Mouse (Mus musculus) mesoderm, embryonic 11.5 days (tissue): Measurements from ENCODE around the gene Zcchc7.
"Not testable (repeated sequence)": the region's sequence is repeated elsewhere in the genome, so short reads cannot be mapped to it uniquely, and the experiment has no call there.

Experiments
- DNase-seq: peaks from one replicate; pipeline ENCODE4 v3.0.0-alpha.2; 2012; ENCODE audit warnings: low read depth, low spot score

Zcchc7 gene

DNA sequence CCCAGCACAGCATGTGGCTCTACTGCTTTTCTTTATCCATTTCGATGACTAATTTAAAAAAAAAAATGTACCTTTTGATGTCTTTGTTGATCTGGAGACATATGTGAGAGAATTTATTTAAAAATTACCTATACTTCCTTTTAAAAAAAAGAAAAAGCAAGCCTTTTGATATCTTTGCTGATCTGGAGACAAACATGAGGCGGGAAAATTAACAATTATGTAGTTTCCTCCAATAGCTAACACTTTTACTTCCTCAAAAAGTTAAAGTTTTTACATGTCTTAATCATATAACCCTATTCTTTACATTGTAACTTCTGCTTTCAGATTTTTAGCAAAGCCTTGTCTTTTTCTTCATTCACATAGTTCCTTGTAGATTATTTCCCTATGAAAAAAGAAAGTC, 155.2 kb downstream of the Zcchc7 start:
- no peak for DNase-seq

DNA sequence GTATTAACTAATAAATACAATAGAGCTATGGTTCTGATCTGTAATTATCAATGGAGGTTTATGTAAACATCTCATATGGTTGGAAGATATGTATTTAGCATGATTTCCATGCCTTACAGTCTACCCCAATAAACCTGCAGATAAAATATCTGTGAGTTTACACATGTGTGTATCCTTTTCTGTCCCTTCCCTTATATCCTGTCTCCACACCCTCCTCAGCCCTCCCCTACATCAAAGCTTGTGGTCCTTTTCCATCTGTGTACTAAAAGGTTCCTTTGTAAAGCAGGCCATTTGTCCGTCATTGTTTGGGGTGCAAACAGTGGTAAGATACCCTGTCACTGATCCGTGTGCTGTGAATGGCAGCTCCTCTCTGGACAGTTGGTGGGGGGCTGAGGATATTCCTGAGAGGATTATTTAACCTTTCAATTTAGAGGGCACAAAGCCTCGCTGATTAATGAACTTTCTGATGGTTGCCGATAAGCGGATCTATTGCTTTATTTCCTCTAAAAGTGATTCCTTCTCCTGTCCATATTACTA, 161.7 kb downstream of the Zcchc7 start:
- DNase-seq: no peak

DNA sequence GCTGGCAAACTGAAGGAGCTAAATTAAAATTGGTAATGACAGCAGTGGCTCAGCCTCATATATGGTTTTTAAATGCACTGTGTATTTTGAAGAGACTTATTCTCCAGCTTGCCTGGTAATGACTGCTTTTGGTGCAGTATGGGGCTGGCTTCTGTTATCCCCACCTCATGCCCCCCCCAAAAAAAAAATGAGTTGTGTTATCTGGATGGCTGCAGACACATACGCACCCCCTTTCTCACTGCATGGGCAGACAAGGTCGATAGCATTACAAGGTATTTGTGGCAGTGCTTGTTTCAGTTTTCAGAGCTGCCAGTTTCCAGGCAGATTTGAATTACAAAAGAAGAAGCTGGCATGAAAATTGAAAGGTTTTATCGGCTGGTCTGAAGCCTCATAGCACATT, 162.2 kb downstream of the Zcchc7 start:
- DNase-seq: no peak

DNA sequence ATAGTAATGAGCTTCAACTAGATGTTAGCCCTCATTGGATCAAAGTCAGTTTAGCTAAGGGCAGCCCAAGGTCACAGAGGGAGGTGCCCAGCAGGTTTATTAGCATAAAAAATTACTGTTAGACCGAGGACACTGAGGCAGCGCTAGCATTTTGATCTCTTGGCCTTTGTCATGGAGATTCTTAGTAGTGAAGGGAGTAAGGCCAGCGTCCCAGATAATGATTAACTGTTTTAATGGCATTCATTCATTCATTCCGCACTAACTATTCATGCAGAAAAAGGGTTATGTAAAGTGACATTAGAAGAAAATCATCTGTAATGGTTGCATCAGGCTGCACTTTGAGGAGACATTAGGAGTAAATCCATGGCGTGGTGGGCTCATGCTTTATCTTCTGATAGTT, 165.2 kb downstream of the Zcchc7 start:
- peak; percentile 12 for DNase-seq

DNA sequence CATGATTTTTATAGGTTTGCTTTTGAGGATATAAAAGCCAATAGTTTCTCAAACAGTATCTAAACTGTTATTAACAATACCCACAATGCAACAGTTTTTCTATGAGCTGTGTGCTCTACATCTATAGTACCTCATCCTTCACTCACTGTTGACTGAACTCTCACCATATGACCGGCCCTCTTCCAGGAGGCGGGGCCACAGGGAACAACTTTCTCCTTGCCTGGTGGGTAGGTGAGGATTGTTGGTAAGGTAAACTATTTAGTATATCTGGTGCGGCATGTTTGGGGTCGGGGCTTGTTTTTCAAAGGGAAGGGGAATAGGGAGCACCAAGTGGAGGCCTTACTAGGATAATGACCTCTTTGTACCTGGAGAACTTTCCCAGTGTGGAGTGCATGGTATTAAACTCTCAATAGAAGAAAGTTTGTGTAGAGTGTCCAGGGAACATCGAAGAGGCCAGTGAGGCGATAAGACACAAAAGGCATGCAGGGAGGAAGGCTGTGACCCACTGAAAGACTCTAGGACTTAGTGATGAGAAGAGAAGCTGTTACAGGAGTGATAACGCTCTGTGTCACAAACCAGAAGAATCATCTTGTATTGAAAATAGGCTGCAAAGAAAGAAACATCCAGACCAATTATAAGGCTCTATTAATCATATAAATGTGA, 166.9 kb downstream of the Zcchc7 start:
- no peak for DNase-seq

DNA sequence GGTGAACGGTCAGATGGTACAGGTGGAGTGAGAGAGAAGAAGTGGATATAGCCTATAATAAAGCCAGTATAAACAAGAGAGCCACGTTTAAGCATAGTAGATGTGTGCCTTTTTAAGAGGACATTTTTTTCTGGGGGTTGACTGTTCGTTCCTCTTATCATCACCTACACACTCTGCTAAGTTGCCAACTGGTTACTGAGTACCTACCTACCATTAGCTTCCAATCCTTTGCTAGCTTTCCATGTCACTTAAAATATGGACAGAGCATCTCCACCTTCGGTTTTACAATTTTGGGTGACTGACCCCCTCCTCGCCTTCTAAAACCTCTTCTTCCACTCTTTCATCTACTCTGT, 167.4 kb downstream of the Zcchc7 start:
- DNase-seq: no peak

DNA sequence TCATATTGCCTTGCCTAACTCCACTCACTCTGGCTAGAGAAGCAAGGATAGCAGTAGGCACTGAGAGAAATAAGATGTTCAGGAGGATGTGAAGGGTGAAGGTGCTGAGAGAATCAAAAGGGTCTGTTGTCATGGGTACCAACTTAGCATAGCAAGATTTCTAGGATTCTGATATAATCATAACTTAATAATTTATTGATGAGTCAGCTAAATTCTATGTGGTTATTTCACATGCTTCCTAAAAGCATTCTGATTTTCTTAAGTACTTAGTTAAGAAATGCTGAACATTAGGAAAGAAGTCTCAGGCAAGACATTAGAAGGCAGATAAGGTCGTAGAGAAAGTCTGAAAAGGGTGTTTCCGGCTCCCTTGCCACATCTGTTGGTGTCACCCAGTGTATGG, 172.3 kb downstream of the Zcchc7 start:
- DNase-seq: no peak

DNA sequence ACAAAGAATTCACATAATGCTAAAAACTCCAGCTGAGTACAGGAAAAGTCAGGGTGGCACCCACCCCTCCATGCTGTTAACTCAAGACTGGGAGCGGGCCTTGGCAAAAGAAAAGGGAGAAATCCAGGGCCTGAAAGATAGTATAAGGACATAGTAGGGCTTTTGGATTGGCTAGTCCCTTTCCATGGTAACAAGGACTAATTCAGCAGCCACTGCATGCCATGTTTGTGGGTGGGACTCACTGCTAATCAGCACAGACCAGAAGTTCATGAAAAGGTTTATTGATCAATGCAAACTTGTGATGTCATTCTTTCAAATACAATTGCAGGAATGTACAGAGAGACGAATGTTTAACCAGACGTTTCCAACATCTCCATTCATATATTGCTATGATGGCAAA, 173.1 kb downstream of the Zcchc7 start:
- no peak for DNase-seq

DNA sequence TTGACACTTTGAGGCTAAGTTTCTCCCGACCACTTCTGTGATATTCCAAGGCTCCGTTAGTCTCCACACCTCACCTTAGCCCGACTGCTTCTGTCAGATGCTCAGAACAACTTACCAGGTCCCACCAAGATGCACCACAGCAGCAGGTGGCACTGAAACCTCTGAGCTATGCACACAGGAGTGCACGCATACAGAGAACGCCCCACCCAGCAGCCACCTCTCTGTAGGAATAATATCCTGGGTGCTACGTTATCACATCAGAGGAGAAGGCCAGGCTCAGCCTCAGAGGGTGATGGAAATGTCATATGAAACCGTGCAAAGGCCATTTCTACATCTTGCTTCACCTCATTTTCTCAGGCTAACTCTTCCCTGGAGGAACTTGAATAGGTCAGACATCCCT, 174.7 kb downstream of the Zcchc7 start:
- DNase-seq: no peak

DNA sequence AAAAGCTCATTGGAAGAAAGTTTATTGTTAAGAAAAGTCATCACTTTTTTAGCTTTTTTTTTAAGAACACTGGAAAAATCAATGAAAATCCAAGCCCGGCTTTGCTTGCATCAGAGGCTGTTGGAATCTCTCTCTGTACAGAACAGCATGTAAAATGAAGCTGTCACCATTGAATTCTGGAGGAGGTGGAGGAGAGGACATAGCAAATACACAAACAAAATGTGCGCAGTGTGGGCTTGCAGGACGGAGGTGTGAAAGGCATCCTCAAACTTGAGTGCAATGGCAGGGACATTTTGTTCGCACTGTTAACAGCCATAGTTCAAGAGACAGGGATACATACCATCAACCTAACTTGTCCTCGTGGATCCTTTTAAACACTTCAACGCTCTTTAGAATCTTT, 176.1 kb downstream of the Zcchc7 start:
- DNase-seq: no peak

DNA sequence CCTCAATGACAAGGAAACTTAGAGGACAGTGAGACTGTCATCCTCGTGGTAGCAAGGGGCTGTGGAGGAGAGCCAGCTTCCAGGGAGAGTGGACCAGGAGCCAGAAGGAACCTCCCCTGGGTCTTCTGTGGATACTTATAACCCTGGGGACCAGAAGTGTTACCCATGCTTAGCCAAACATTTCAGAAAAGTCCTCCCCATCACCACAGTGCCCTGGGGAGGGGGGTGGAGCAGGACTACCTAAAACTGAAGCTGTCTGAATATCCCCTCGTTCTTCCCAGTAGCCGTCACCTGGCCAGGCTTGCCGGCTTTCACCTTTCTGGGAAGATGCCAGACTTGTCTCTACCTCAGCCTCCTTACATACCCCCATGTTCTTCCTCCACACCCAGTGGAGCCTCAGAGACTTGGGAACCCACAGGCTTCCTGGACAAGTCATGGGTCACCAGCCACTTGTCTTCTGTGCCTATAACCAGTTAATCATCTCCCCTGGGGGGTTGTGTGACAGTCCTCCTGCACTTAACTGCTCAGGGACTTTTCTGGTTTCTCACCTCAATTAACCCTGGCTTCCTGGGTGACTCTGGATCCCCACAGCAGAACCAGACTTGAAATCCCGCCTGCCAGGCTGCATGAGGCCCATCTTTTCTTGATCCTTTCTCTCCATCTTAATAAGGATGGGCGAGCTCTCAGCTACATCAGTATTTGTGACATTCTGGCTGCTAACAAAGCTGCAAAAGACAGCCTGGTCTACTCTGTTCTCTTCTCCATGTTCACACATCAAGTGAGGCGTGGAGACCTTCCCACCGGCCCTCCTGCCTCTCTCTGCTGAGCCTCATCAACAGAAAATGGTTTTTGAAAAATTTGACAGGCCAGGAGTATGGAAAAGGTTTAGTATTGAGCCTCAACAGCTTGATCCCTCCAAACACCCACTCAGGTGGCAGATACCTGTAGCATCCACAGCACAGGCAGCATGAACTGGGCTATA, 183.0 kb downstream of the Zcchc7 start:
- no peak for DNase-seq

DNA sequence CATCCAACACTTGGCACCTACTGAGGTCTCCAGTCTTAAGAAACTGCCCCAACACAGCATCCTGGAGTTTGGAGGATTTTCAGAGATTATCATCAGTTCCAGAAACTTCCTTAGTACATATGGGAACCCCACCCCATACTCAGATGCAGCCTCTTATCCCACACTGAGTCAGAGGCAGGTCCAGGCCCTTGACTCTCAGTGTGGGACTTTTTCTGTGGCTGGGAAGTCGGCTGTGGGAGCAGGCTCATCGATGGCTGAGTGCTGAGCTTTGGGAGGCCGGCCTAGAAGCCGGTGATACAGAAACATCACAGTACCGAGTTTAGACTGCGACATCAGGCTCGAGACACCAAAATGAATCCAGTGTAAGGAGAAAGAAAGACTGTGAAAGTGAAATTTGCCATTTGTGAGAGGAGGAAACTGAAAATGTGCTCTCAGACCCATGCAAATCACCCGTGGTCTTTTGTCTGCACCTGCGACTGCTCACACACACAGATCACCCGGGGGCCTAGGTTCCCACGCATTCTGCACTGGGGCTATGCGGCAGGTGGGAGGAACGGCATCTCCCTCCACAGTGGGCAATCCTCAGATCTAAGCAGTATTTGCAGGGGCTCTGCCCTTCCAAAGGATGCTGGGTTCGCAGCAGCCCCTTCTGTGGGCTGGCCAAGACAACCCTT, 184.0 kb downstream of the Zcchc7 start:
- no peak for DNase-seq

DNA sequence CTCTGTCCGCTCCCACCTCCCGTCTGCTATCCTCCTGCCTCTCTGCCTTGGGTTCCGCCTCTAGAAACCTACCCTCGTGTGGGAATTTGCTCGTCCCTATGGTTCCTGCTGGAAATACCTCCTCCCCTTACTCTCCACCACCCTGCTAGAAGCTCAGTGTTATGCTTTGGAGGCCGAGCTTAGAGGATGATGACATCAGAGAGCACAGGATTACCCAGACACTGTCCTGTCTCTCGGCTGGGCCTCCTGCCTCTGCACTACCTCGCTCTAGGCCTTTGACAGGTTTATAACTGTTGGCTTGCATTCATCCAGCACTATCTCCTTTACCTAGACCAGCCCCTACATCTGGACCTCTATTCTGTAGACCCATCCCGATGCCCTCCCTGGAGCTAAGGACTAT, 184.6 kb downstream of the Zcchc7 start:
- no peak for DNase-seq

DNA sequence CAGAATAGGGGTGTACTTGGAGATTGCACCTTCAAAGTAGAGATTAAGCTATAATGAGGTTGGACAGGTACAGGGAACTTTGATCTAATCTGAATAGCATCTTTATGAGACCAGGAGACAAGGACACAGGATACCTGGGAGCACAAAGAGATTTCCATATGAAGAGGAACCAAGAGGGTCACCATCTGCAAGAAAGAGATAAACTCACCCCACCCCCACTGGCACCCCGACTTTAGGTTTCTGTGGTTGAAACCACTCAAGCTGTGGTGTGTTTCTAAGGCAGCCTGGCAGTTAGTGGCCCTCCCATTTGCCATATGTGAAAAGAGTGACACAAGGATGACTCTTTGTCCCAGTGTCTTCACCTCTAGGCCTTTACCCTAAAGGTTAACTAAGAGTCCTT, 186.6 kb downstream of the Zcchc7 start:
- no peak for DNase-seq

DNA sequence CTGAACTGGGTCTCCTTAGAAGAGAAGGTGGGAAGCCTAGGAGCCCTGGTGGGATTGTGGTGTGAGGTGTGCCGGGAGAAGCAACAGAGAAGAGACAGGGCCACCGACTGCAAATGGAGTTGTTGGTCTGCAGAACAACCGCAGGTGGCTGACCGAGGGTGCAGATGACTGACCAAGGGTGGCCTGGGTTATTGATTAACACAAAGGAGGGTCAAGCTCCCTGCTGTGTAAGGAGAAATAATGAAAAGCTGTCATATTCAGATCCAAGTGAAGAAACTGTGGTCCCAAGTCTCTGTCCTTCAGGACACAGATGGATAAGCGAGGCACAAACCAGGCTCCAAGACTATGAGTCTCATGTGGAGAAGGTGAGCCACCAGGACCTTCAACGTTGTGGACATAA, 187.8 kb downstream of the Zcchc7 start:
- no peak for DNase-seq

DNA sequence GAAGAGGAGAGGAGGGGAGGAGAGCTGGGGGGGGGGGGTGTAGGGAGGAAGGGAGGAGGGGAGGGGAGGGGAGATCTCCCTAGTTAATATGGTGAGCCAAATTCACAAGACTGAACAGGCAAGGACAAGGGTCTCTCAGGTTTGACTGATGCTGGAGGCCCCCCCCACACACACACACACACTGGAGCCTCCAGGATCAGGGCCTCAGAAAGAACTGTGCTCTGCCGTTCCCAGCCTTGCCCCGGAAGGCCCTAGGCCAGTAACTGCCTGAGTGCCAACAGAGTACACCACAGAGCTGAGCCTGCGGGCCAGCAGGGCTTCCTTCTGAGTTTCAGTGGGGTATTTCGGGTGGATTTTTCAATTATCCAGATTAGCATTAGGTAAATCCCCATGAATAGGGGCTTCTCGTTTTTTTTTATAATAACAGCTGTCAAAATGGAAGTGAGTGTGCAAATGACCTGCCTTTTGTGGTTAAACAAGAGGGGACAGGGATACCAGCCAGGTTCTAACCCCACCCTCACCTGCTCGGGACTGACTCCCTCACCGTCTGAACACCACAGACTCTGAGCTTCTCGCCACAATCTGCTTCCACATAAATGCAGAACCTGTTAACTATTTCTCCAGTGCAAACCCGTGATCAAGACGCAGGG, 188.9 kb downstream of the Zcchc7 start:
- no peak for DNase-seq

DNA sequence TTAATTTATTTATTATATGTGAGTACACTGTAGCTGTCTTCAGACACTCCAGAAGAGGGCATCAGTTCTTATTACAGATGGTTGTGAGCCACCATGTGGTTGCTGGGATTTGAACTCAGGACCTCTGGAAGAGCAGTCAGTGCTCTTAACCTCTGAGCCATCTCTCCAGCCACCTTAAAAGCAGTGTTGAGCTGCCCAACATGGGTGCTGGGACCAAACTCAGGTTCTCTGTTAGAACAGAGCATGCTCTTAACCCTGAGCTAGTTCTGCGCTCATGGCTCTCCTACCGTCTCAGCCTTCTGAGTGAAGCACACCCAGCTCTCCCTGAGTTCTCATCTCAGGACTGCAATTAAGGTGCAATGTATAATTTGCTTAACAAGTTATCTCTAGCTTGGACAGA, 190.4 kb downstream of the Zcchc7 start:
- not testable (repeated sequence) for DNase-seq

DNA sequence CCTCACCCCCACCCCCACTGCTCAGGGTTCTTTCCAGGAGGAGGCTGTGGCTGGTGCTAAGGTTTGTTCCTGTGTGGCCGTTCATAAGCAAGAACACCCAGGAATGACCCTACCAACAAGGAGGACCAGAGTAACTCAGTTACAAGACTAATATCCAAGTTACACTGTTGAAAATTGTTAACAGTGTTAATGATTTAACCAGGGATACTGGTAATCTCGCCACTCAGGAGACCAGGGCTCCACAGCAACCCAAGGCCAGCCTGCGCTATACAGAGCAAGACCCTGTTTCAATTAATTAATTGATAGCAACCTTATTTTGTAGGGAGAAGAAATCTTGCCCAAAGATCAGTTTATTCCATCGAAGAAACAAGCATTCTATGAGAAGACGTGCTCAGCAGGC, 191.8 kb downstream of the Zcchc7 start:
- no peak for DNase-seq

DNA sequence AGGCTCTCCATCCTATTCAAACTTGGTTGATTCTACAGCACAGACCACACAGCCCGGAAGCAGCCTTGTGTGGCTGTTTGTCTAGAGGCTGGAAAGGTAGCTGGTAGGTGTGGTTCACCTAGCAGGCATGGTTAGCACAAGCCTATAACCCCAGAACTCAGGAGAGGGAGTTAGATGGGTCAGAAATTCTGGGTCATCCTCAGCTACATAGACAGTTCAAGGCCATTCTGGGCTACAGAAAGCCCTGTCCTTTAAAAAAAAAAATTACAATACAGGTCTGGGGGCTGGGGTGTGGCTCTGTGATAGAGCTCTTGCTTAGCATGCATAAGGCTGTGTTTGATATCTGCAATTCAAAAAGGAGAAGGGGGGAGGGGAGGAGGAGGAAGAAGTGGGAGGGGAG, 192.6 kb downstream of the Zcchc7 start:
- DNase-seq: no peak

DNA sequence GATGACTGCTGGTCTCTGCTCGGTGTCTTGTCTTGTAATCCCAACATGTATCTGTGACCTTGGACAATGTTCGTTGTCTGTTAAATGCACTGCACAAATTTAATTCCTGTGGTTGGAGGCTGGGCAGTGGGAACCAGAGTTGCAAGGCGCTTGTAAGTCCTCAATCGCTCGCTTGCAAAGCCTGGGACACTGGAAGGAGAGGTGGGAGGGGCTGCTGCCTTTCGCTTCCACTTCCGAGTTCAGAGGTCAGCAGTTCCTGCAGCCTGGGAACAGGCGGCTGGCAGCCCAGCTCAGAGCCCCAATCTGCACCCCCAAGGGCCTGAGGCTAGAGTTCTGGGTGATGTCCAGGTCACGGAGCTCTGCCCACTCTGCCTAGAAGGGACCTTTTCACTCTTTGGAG, 197.4 kb downstream of the Zcchc7 start:
- DNase-seq: no peak

DNA sequence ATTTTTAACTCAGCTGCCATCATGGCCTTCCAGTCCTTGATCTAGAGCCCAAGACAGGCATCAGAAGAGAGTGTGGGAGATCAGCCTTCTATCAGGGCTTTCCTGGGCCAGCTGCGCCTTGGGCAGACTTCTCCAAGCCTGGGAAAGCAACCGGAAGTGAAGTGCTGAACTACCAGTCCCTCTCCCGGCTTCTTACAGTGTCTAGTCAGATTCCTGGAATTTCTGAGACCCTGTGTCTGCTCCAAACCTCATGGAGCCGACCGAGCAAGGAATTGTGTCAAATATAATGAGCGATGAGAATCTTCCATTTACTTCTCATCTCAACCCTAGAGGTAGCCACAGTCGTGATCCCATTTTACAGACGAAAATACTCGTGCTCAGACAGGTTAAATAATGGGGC, 203.1 kb downstream of the Zcchc7 start:
- no peak for DNase-seq

DNA sequence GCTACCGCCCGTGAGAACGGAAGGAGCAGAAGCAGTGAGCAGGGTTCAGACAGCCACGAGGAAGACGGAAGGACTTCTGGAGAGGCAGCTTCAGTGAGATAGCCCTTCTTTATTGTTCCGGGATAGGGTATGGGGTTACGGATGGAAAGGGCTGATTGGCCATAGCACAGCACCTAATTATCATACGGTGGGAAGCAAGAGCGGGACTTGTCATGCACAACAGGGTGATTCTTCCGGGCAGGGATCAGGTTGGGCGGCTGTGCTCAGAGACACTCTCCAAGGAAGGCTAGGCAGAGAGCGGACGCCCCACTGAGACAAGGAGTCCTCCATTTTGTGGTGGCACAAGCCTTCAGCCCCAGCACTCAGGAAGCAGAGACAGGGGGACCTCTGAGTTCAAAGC, 203.5 kb downstream of the Zcchc7 start:
- DNase-seq: no peak
